Mouse (Mus musculus): ENCODE measurements around the gene Itgb2. TPM values are rescaled to one million over a fixed set of nuclear protein-coding genes. Genes with fewer than 3 reads are reported as not detected.

Itgb2 gene
- polyA plus RNA-seq, 1 experiment from 2014 or later, result 0.67 TPM

- Histone ChIP-seq H3K9me3 (replicated peaks; ENCODE audit: control insufficient read depth, low read length) (no peaks in the 10 kb centered on the region), H3K27ac (ENCODE audit: low read depth, low read length) (no peak overlapping the region), H3K27me3 (replicated peaks; ENCODE audit: control insufficient read depth, insufficient read depth, low read length) (no peaks in the 10 kb centered on the region), H3K4me1 (ENCODE audit: control insufficient read depth, insufficient read depth, low read length) (no peaks in the 10 kb centered on the region), H3K4me2 (ENCODE audit: low read length) (no peak overlapping the region), H3K4me3 (ENCODE audit: low read depth, low read length) (no peak overlapping the region), H3K36me3 (ENCODE audit: control insufficient read depth, insufficient read depth, low read length) (no peaks in the 10 kb centered on the region), H3K9ac (ENCODE audit: low read length) (no peak overlapping the region)
- 59% methylated on average over 6 of the region's 6 CpGs for WGBS
- no peak for DNase-seq (ENCODE audit: low spot score)
- ATAC-seq, result no peak
Observed at GRCm38 (mm10) chr10:77569973-77570658, 40.1 kb downstream of the Itgb2 start.

GRCm38 (mm10) chr10:77572225-77572624, 42.2 kb downstream of the Itgb2 start:
- ATAC-seq (no peak), DNase-seq (ENCODE audit: low spot score) (no peak)
- no peaks in the 10 kb centered on the region for H3K4me1 ChIP-seq (ENCODE audit: control insufficient read depth, insufficient read depth, low read length)
- no peaks in the 10 kb centered on the region for H3K36me3 ChIP-seq (ENCODE audit: control insufficient read depth, insufficient read depth, low read length)
- H3K9ac ChIP-seq (ENCODE audit: low read length), result no peak overlapping the region
- H3K9me3 ChIP-seq (replicated peaks; ENCODE audit: control insufficient read depth, low read length), result no peaks in the 10 kb centered on the region
- no peaks in the 10 kb centered on the region for H3K27me3 ChIP-seq (replicated peaks; ENCODE audit: control insufficient read depth, insufficient read depth, low read length)
- WGBS, result 29% methylated on average over 3 of the region's 3 CpGs
- no peak overlapping the region for H3K27ac ChIP-seq (ENCODE audit: low read depth, low read length)
- no peak overlapping the region for H3K4me2 ChIP-seq (ENCODE audit: low read length)
- no peak overlapping the region for H3K4me3 ChIP-seq (ENCODE audit: low read depth, low read length)

GRCm38 (mm10) chr10:77573162-77573561, 43.1 kb downstream of the Itgb2 start:
- DNase-seq (ENCODE audit: low spot score), result no peak
- H3K9me3 ChIP-seq (replicated peaks; ENCODE audit: control insufficient read depth, low read length), result no peaks in the 10 kb centered on the region
- H3K4me3 ChIP-seq (ENCODE audit: low read depth, low read length), result no peak overlapping the region
- H3K36me3 ChIP-seq (ENCODE audit: control insufficient read depth, insufficient read depth, low read length), result no peaks in the 10 kb centered on the region
- no peak overlapping the region for H3K27ac ChIP-seq (ENCODE audit: low read depth, low read length)
- ATAC-seq, result no peak
- H3K27me3 ChIP-seq (replicated peaks; ENCODE audit: control insufficient read depth, insufficient read depth, low read length), result no peaks in the 10 kb centered on the region
- no peaks in the 10 kb centered on the region for H3K4me1 ChIP-seq (ENCODE audit: control insufficient read depth, insufficient read depth, low read length)
- no peak overlapping the region for H3K4me2 ChIP-seq (ENCODE audit: low read length)
- no peak overlapping the region for H3K9ac ChIP-seq (ENCODE audit: low read length)
- WGBS, result 89% methylated on average over 1 of the region's 1 CpGs

- Histone ChIP-seq H3K9me3 (replicated peaks; ENCODE audit: control insufficient read depth, low read length) (no peaks in the 10 kb centered on the region), H3K4me1 (ENCODE audit: control insufficient read depth, insufficient read depth, low read length) (peaks cover 15% of the 10 kb centered on the region; the same call in 1 of the 2 replicates), H3K4me2 (ENCODE audit: low read length) (no peak overlapping the region), H3K9ac (ENCODE audit: low read length) (no peak overlapping the region), H3K27me3 (replicated peaks; ENCODE audit: control insufficient read depth, insufficient read depth, low read length) (no peaks in the 10 kb centered on the region), H3K27ac (ENCODE audit: low read depth, low read length) (no peak overlapping the region), H3K36me3 (ENCODE audit: control insufficient read depth, insufficient read depth, low read length) (no peaks in the 10 kb centered on the region), H3K4me3 (ENCODE audit: low read depth, low read length) (no peak overlapping the region)
- ATAC-seq (no peak), DNase-seq (ENCODE audit: low spot score) (no peak)
- 65% methylated on average over 10 of the region's 10 CpGs for WGBS
Observed at GRCm38 (mm10) chr10:77580027-77580920, 50.2 kb downstream of the Itgb2 start.

- ATAC-seq, result peak; percentile 29
Observed at GRCm38 (mm10) chr10:77581023-77581407, 51.0 kb downstream of the Itgb2 start.

GRCm38 (mm10) chr10:77581408-77582284, 51.6 kb downstream of the Itgb2 start, which contains the start of gene Pttg1ip:
Gene Pttg1ip (plus strand): TSS chr10:77581720.
- Histone ChIP-seq H3K4me1 (ENCODE audit: control insufficient read depth, insufficient read depth, low read length) (peaks cover 15% of the 10 kb centered on the region; the same call in 1 of the 2 replicates), H3K27ac (ENCODE audit: low read depth, low read length) (peak within 1 kb of the TSS; percentile 79)
- peak; percentile 99 for DNase-seq (ENCODE audit: low spot score)

More at GRCm38 (mm10) chr10:77581023-77581407, 51.0 kb downstream of the Itgb2 start:
- Histone ChIP-seq H3K27me3 (replicated peaks; ENCODE audit: control insufficient read depth, insufficient read depth, low read length) (no peaks in the 10 kb centered on the region), H3K4me1 (ENCODE audit: control insufficient read depth, insufficient read depth, low read length) (peaks cover 15% of the 10 kb centered on the region; the same call in 1 of the 2 replicates), H3K27ac (ENCODE audit: low read depth, low read length) (peak overlapping the region; percentile 76), H3K9me3 (replicated peaks; ENCODE audit: control insufficient read depth, low read length) (no peaks in the 10 kb centered on the region), H3K9ac (ENCODE audit: low read length) (peak overlapping the region; percentile 87), H3K4me3 (ENCODE audit: low read depth, low read length) (peak overlapping the region; percentile 85), H3K4me2 (ENCODE audit: low read length) (peak overlapping the region; percentile 82), H3K36me3 (ENCODE audit: control insufficient read depth, insufficient read depth, low read length) (no peaks in the 10 kb centered on the region)
- no peak for DNase-seq (ENCODE audit: low spot score)
- WGBS, result 10% methylated on average over 8 of the region's 8 CpGs

GRCm38 (mm10) chr10:77582285-77582618, 52.2 kb downstream of the Itgb2 start:
- Histone ChIP-seq H3K4me1 (ENCODE audit: control insufficient read depth, insufficient read depth, low read length) (peaks cover 15% of the 10 kb centered on the region; the same call in 1 of the 2 replicates), H3K4me2 (ENCODE audit: low read length) (peak overlapping the region; percentile 82), H3K9me3 (replicated peaks; ENCODE audit: control insufficient read depth, low read length) (no peaks in the 10 kb centered on the region), H3K36me3 (ENCODE audit: control insufficient read depth, insufficient read depth, low read length) (peaks cover 2% of the 10 kb centered on the region), H3K27me3 (replicated peaks; ENCODE audit: control insufficient read depth, insufficient read depth, low read length) (no peaks in the 10 kb centered on the region), H3K9ac (ENCODE audit: low read length) (peak overlapping the region; percentile 87), H3K4me3 (ENCODE audit: low read depth, low read length) (peak overlapping the region; percentile 85), H3K27ac (ENCODE audit: low read depth, low read length) (no peak overlapping the region)
- no peak for ATAC-seq
- 16% methylated on average over 8 of the region's 8 CpGs for WGBS
- DNase-seq (ENCODE audit: low spot score), result no peak

More at GRCm38 (mm10) chr10:77581408-77582284, 51.6 kb downstream of the Itgb2 start, which contains the start of gene Pttg1ip:
- peak; percentile 97 for ATAC-seq
- Histone ChIP-seq H3K36me3 (ENCODE audit: control insufficient read depth, insufficient read depth, low read length) (no peaks in the 10 kb centered on the region), H3K27me3 (replicated peaks; ENCODE audit: control insufficient read depth, insufficient read depth, low read length) (no peaks in the 10 kb centered on the region), H3K4me2 (ENCODE audit: low read length) (peak within 1 kb of the TSS; percentile 82), H3K9ac (ENCODE audit: low read length) (peak within 1 kb of the TSS; percentile 87), H3K9me3 (replicated peaks; ENCODE audit: control insufficient read depth, low read length) (no peaks in the 10 kb centered on the region), H3K4me3 (ENCODE audit: low read depth, low read length) (peak within 1 kb of the TSS; percentile 85)
- WGBS, result under 1% methylated on average over 60 of the region's 64 CpGs

GRCm38 (mm10) chr10:77583795-77584422, 53.9 kb downstream of the Itgb2 start:
- H3K27me3 ChIP-seq (replicated peaks; ENCODE audit: control insufficient read depth, insufficient read depth, low read length), result no peaks in the 10 kb centered on the region
- H3K27ac ChIP-seq (ENCODE audit: low read depth, low read length), result no peak overlapping the region
- no peaks in the 10 kb centered on the region for H3K9me3 ChIP-seq (replicated peaks; ENCODE audit: control insufficient read depth, low read length)
- no peak for DNase-seq (ENCODE audit: low spot score)
- H3K4me2 ChIP-seq (ENCODE audit: low read length), result no peak overlapping the region
- peaks cover 18% of the 10 kb centered on the region for H3K36me3 ChIP-seq (ENCODE audit: control insufficient read depth, insufficient read depth, low read length)
- H3K4me1 ChIP-seq (ENCODE audit: control insufficient read depth, insufficient read depth, low read length), result peaks cover 15% of the 10 kb centered on the region; the same call in 1 of the 2 replicates
- H3K9ac ChIP-seq (ENCODE audit: low read length), result no peak overlapping the region
- ATAC-seq, result no peak
- no peak overlapping the region for H3K4me3 ChIP-seq (ENCODE audit: low read depth, low read length)
- 83% methylated on average over 10 of the region's 10 CpGs for whole genome bisulfite sequencing
